16 mouse cellular contexts compared by ENCODE assay signal in genomic region chr19:3441092-3441491, GRCm38 (mm10). TPM values are rescaled to one million over a fixed set of nuclear protein-coding genes. Genes with fewer than 3 reads are reported as not detected.
DNase-seq lines count a peak whose midpoint lies in the region; ATAC-seq lines count a peak whose summit lies in the region.
"Had no signal": no experiment of that assay in that cellular context is flagged by ENCODE, and none has a peak within 500 bp of the region (broad histone marks: within the 10 kb centered on the region; RNA-seq: fewer than 3 reads in every experiment).

No protein-coding gene starts in this region.

- H3K27ac ChIP-seq in midbrain, embryonic 14.5 days (replicated peaks; ENCODE audit: low read depth, low read length), result peak overlapping the region; percentile 49
- H3K27ac ChIP-seq in midbrain, embryonic 11.5 days (ENCODE audit: low read depth, low read length), result no peak overlapping the region
- H3K27ac ChIP-seq in forebrain, embryonic 12.5 days, result peak overlapping the region; percentile 50; the same call in 1 of the 2 replicates
- H3K27ac ChIP-seq in kidney, embryonic 16.5 days (ENCODE audit: low read length), result no peak overlapping the region
- H3K27ac ChIP-seq: heart, embryonic 15.5 days; liver, embryonic 15.5 days; macrophage; stomach, embryonic 15.5 days had no signal

- H3K9me3 ChIP-seq in midbrain, embryonic 14.5 days (ENCODE audit: control insufficient read depth, low read length), result no peaks in the 10 kb centered on the region
- no peaks in the 10 kb centered on the region for H3K9me3 ChIP-seq in midbrain, embryonic 11.5 days (ENCODE audit: control insufficient read depth, low read length)
- H3K9me3 ChIP-seq in forebrain, embryonic 12.5 days, result no peaks in the 10 kb centered on the region
- no peaks in the 10 kb centered on the region for H3K9me3 ChIP-seq in kidney, embryonic 16.5 days (ENCODE audit: low read length)
- H3K9me3 ChIP-seq: heart, embryonic 15.5 days; liver, embryonic 15.5 days; stomach, embryonic 15.5 days had no signal

- WGBS in midbrain, embryonic 14.5 days, result 65% methylated on average over 10 of the region's 10 CpGs
- 81% methylated on average over 10 of the region's 10 CpGs for WGBS in midbrain, embryonic 11.5 days
- WGBS in forebrain, embryonic 12.5 days, result 20% methylated on average over 10 of the region's 10 CpGs
- 24% methylated on average over 10 of the region's 10 CpGs for WGBS in kidney, embryonic 16.5 days

- H3K4me3 ChIP-seq in midbrain, embryonic 14.5 days (replicated peaks; ENCODE audit: low read depth, low read length), result no peak overlapping the region
- no peak overlapping the region for H3K4me3 ChIP-seq in midbrain, embryonic 11.5 days (ENCODE audit: low read depth, low read length)
- H3K4me3 ChIP-seq in forebrain, embryonic 12.5 days (replicated peaks), result no peak overlapping the region
- no peak overlapping the region for H3K4me3 ChIP-seq in kidney, embryonic 16.5 days (ENCODE audit: low read length)
- H3K4me3 ChIP-seq: liver, embryonic 15.5 days; stomach, embryonic 15.5 days had no signal

- DNase-seq in midbrain, embryonic 14.5 days, result peak; percentile 45
- no peak for DNase-seq in midbrain, embryonic 11.5 days (ENCODE audit: low spot score, missing footprints)
- DNase-seq in Muller cell, postnatal 12 days (ENCODE audit: inconsistent ontology term), result peak; percentile 68
- no peak for DNase-seq in lung, adult 18-20 months
- DNase-seq in gastrocnemius, postnatal 25 days, result no peak
- DNase-seq: cerebellum, adult 11 months; heart, adult 11 months had no signal

- H3K36me3 ChIP-seq in midbrain, embryonic 14.5 days (ENCODE audit: control insufficient read depth, insufficient read depth, low read length), result no peaks in the 10 kb centered on the region
- H3K36me3 ChIP-seq in midbrain, embryonic 11.5 days (ENCODE audit: control insufficient read depth, insufficient read depth, low read length), result no peaks in the 10 kb centered on the region
- H3K36me3 ChIP-seq in forebrain, embryonic 12.5 days (replicated peaks), result no peaks in the 10 kb centered on the region
- H3K36me3 ChIP-seq in kidney, embryonic 16.5 days (ENCODE audit: insufficient read depth, low read length), result no peaks in the 10 kb centered on the region
- H3K36me3 ChIP-seq: heart, embryonic 15.5 days; liver, embryonic 15.5 days; stomach, embryonic 15.5 days had no signal

- no peaks in the 10 kb centered on the region for H3K27me3 ChIP-seq in midbrain, embryonic 14.5 days (ENCODE audit: control insufficient read depth, insufficient read depth, low read length)
- H3K27me3 ChIP-seq in midbrain, embryonic 11.5 days (ENCODE audit: control insufficient read depth, insufficient read depth, low read length), result no peaks in the 10 kb centered on the region
- peaks cover 31% of the 10 kb centered on the region for H3K27me3 ChIP-seq in forebrain, embryonic 12.5 days
- H3K27me3 ChIP-seq in kidney, embryonic 16.5 days (ENCODE audit: insufficient read depth, low read length), result no peaks in the 10 kb centered on the region
- H3K27me3 ChIP-seq: heart, embryonic 15.5 days; liver, embryonic 15.5 days; stomach, embryonic 15.5 days had no signal

- ATAC-seq in midbrain, embryonic 14.5 days (ENCODE audit: low FRiP score, low TSS enrichment), result no peak
- no peak for ATAC-seq in midbrain, embryonic 11.5 days (ENCODE audit: low FRiP score)
- ATAC-seq in forebrain, embryonic 12.5 days (ENCODE audit: low FRiP score), result peak; percentile 74; the same call in 1 of the 2 replicates
- 0 out of 2 replicates have a peak, but pooled peaks have one; percentile 36 for ATAC-seq in megakaryocyte-erythroid progenitor cell, adult 5-6 weeks (replicated peaks; ENCODE audit: low FRiP score, low TSS enrichment, poor library complexity, severe bottlenecking)
- no peak for ATAC-seq in kidney, embryonic 16.5 days (ENCODE audit: low FRiP score, low TSS enrichment)
- ATAC-seq: intestine, embryonic 16.5 days had no signal

- no peak overlapping the region for H3K4me2 ChIP-seq in midbrain, embryonic 14.5 days (ENCODE audit: low read length)
- no peak overlapping the region for H3K4me2 ChIP-seq in midbrain, embryonic 11.5 days
- peak overlapping the region; percentile 35 for H3K4me2 ChIP-seq in forebrain, embryonic 12.5 days
- no peak overlapping the region for H3K4me2 ChIP-seq in kidney, embryonic 16.5 days (replicated peaks; ENCODE audit: low read depth, low read length)
- H3K4me2 ChIP-seq: heart, embryonic 15.5 days; liver, embryonic 15.5 days; stomach, embryonic 15.5 days had no signal

- H3K4me1 ChIP-seq in midbrain, embryonic 14.5 days (ENCODE audit: control insufficient read depth, insufficient read depth, low read length), result no peaks in the 10 kb centered on the region
- H3K4me1 ChIP-seq in midbrain, embryonic 11.5 days (ENCODE audit: control insufficient read depth, insufficient read depth, low read length), result no peaks in the 10 kb centered on the region
- H3K4me1 ChIP-seq in forebrain, embryonic 12.5 days, result peaks cover 12% of the 10 kb centered on the region
- no peaks in the 10 kb centered on the region for H3K4me1 ChIP-seq in kidney, embryonic 16.5 days (ENCODE audit: insufficient read depth, low read length)
- H3K4me1 ChIP-seq: heart, embryonic 15.5 days; liver, embryonic 15.5 days; stomach, embryonic 15.5 days had no signal

- no peak overlapping the region for H3K9ac ChIP-seq in midbrain, embryonic 14.5 days (replicated peaks; ENCODE audit: low read length)
- no peak overlapping the region for H3K9ac ChIP-seq in midbrain, embryonic 11.5 days (ENCODE audit: low read length)
- H3K9ac ChIP-seq in forebrain, embryonic 12.5 days, result no peak overlapping the region
- H3K9ac ChIP-seq in kidney, embryonic 16.5 days (replicated peaks; ENCODE audit: low read length), result no peak overlapping the region
- H3K9ac ChIP-seq: heart, embryonic 15.5 days; liver, embryonic 15.5 days; stomach, embryonic 15.5 days had no signal

RNA-seq across cellular contexts. Expression of gene Gal, which starts 26.7 kb away (rescaled TPM):
- 4.6 and 7.5 TPM in 2 replicates for polyA plus RNA-seq in midbrain, embryonic 14.5 days (2014; fragmentation: Nextera tagmentation; extraction: Ambion mirVana)
- polyA plus RNA-seq in midbrain, embryonic 11.5 days (2014; fragmentation: Nextera tagmentation; extraction: Ambion mirVana), result 1.5 and 2.5 TPM in 2 replicates
- 1.1 and 2.0 TPM in 2 replicates for polyA plus RNA-seq in forebrain, embryonic 12.5 days (2016; fragmentation: Nextera tagmentation; extraction: Ambion mirVana)
- not detected in 2 replicates for total RNA-seq in megakaryocyte-erythroid progenitor cell, adult 5-6 weeks (2014; fragmentation: Nextera tagmentation)
- total RNA-seq in megakaryocyte-erythroid progenitor cell, adult 5-6 weeks (2017), result not detected in 2 replicates
- 0.46 and 0.62 TPM in 2 replicates for polyA plus RNA-seq in kidney, embryonic 16.5 days (2015; fragmentation: Nextera tagmentation; extraction: Ambion mirVana)
- under 1 TPM; 0.49 to 0.72 TPM for total RNA-seq in gastrocnemius, postnatal 25 days (2021)
- total RNA-seq: left cerebral cortex, adult 18-20 months had no signal
- polyA plus RNA-seq: macrophage had no signal

RNA-seq across cellular contexts. Expression of gene Tesmin, which starts 52.4 kb away (rescaled TPM):
- 0.37 and 0.53 TPM in 2 replicates for polyA plus RNA-seq in midbrain, embryonic 14.5 days (2014; fragmentation: Nextera tagmentation; extraction: Ambion mirVana)
- 0.17 and 0.23 TPM in 2 replicates for polyA plus RNA-seq in midbrain, embryonic 11.5 days (2014; fragmentation: Nextera tagmentation; extraction: Ambion mirVana)
- 0.41 and 0.44 TPM in 2 replicates for polyA plus RNA-seq in forebrain, embryonic 12.5 days (2016; fragmentation: Nextera tagmentation; extraction: Ambion mirVana)
- 0.74 and 3.9 TPM in 2 replicates for total RNA-seq in megakaryocyte-erythroid progenitor cell, adult 5-6 weeks (2014; fragmentation: Nextera tagmentation)
- 0.66 and 1.5 TPM in 2 replicates for total RNA-seq in megakaryocyte-erythroid progenitor cell, adult 5-6 weeks (2017)
- polyA plus RNA-seq in kidney, embryonic 16.5 days (2015; fragmentation: Nextera tagmentation; extraction: Ambion mirVana), result 0.27 and 0.36 TPM in 2 replicates
- under 1 TPM; 0.43 to 0.80 TPM for total RNA-seq in gastrocnemius, postnatal 25 days (2021)

Comparison
In these comparisons a context has a peak if more than half of its experiments do, and no peak if none do; other contexts are left out.
1. DNase-seq: peak in midbrain, embryonic 14.5 days (single experiment) and Muller cell, postnatal 12 days (single experiment); none in midbrain, embryonic 11.5 days (single experiment), lung, adult 18-20 months (0 of 2) and gastrocnemius, postnatal 25 days (single experiment).
2. H3K27ac ChIP-seq: peak in midbrain, embryonic 14.5 days (single experiment) and forebrain, embryonic 12.5 days (single experiment); none in midbrain, embryonic 11.5 days (single experiment) and kidney, embryonic 16.5 days (single experiment).
3. ATAC-seq: peak in forebrain, embryonic 12.5 days (single experiment) and megakaryocyte-erythroid progenitor cell, adult 5-6 weeks (single experiment); none in midbrain, embryonic 14.5 days (single experiment), midbrain, embryonic 11.5 days (single experiment) and kidney, embryonic 16.5 days (single experiment).